Mouse (Mus musculus) activated CD4-positive, CD25-positive, alpha-beta regulatory T cell, adult 4 months (primary cell): Measurements from ENCODE around the gene P3h4. TPM values are rescaled to one million over a fixed set of nuclear protein-coding genes. Genes with fewer than 3 reads are reported as not detected.

Source experiments
- polyA plus RNA-seq, 2 experiments: library from polyadenylated mRNA; unstranded; fragments of 100-300 nt; shearing (Covaris generic); gene quantifications; one replicate each; pipeline ENCODE4 v1.2.1; 2017

The P3h4 gene
- polyA plus RNA-seq, 2 experiments from 2014 or later: not detected

Other genes with a start within 250 kb of the P3h4 start
- gene Krt9, start 221.6 kb downstream of the P3h4 start, polyA plus RNA-seq: not detected
- gene Krt14, start 207.3 kb downstream of the P3h4 start, polyA plus RNA-seq: not detected
- not detected for gene Krt16, start 165.9 kb downstream of the P3h4 start, polyA plus RNA-seq
- gene Krt17, start 153.8 kb downstream of the P3h4 start, polyA plus RNA-seq: 1 to 10 TPM in 1 of 2 experiments, under 1 TPM in 1; 0.99 to 1.1 TPM
- not detected for gene Krt42, start 145.0 kb downstream of the P3h4 start, polyA plus RNA-seq
- 1,000 to 10,000 TPM; 1,765 to 2,357 TPM for gene Eif1, start 95.0 kb downstream of the P3h4 start, polyA plus RNA-seq
- not detected for gene Gast, start 80.4 kb downstream of the P3h4 start, polyA plus RNA-seq
- gene Hap1, start 58.7 kb downstream of the P3h4 start, polyA plus RNA-seq: under 1 TPM in 1 of 2 experiments, not detected in 1; 0.87 TPM
- gene Jup, start 17.1 kb downstream of the P3h4 start, polyA plus RNA-seq: 1 to 10 TPM in 1 of 2 experiments, under 1 TPM in 1; 0.19 to 1.5 TPM
- not detected for gene Fkbp10, start 861 bp upstream of the P3h4 start, polyA plus RNA-seq
- 100 to 1,000 TPM; 118 to 125 TPM for gene Nt5c3b, start 27.0 kb upstream of the P3h4 start, polyA plus RNA-seq
- gene Klhl10, start 27.1 kb upstream of the P3h4 start, polyA plus RNA-seq: not detected
- gene Klhl11, start 57.9 kb upstream of the P3h4 start, polyA plus RNA-seq: 1 to 10 TPM; 1.9 to 2.1 TPM
- gene Acly, start 113.2 kb upstream of the P3h4 start, polyA plus RNA-seq: 10 to 100 TPM; 57.2 to 76.7 TPM
- gene Ttc25, start 130.8 kb upstream of the P3h4 start, polyA plus RNA-seq: under 1 TPM in 1 of 2 experiments, not detected in 1; 0.15 TPM
- 100 to 1,000 TPM; 181 to 201 TPM for gene Cnp, start 160.1 kb upstream of the P3h4 start, polyA plus RNA-seq
- gene Nkiras2, start 204.4 kb upstream of the P3h4 start, polyA plus RNA-seq: 10 to 100 TPM; 28.2 to 28.8 TPM
- gene Dnajc7, start 205.3 kb upstream of the P3h4 start, polyA plus RNA-seq: 100 to 1,000 TPM; 237 to 338 TPM